Mouse (Mus musculus) intestine, embryonic 15.5 days (tissue): Measurements from ENCODE around the gene Ccl25. TPM values are rescaled to one million over a fixed set of nuclear protein-coding genes. Genes with fewer than 3 reads are reported as not detected.

ENCODE experiments used
- ATAC-seq: fragments of 200-750 bp; cut with Nextera tagmentation; 2 replicates; pipeline ENCODE4 v1.8.0; 2017; ENCODE audit warnings: moderate TSS enrichment, moderate library complexity
- H3K27ac ChIP-seq: fragments of 300-500 bp; sonication (generic); 2 replicates; pipeline ENCODE4 v1.5.1; 2015; ENCODE audit warnings: mild to moderate bottlenecking, inconsistent platforms
- H3K27me3 ChIP-seq: fragments of 300-500 bp; sonication (generic); replicated peaks from 2 replicates; pipeline ENCODE4 v1.6.1; 2015; ENCODE audit warnings: inconsistent platforms
- H3K36me3 ChIP-seq: fragments of 300-500 bp; sonication (generic); 2 replicates; pipeline ENCODE4 v1.6.1; 2015; ENCODE audit warnings: inconsistent platforms
- H3K4me1 ChIP-seq: fragments of 300-500 bp; sonication (generic); replicated peaks from 2 replicates; pipeline ENCODE4 v1.6.1; 2015; ENCODE audit warnings: inconsistent platforms
- H3K4me2 ChIP-seq: fragments of 300-500 bp; sonication (generic); replicated peaks from 2 replicates; pipeline ENCODE4 v1.6.1; 2015; ENCODE audit warnings: mild to moderate bottlenecking, inconsistent platforms
- H3K4me3 ChIP-seq: fragments of 300-500 bp; sonication (generic); replicated peaks from 2 replicates; pipeline ENCODE4 v1.5.1; 2015; ENCODE audit warnings: inconsistent platforms
- H3K9ac ChIP-seq: fragments of 300-500 bp; sonication (generic); 2 replicates; pipeline ENCODE4 v1.6.1; 2015; ENCODE audit warnings: inconsistent platforms
- H3K9me3 ChIP-seq: fragments of 300-500 bp; sonication (generic); 2 replicates; pipeline ENCODE4 v1.6.1; 2016; ENCODE audit warnings: inconsistent platforms
- WGBS: fragments of 180-500 bp; shearing (Covaris S2); methylation state at CpG from one replicate; pipeline ENCODE4 v1.1.7; 2015; 5-methylcytosine and 5-hydroxymethylcytosine counted together
- polyA plus RNA-seq: library from polyadenylated mRNA; unstranded; fragments of >200 nt; fragmentation: Nextera tagmentation; extraction: Ambion mirVana; gene quantifications from 2 replicates; pipeline ENCODE4 v1.2.1, GENCODE M21; 2015

The Ccl25 gene
- polyA plus RNA-seq, 1 experiment from 2014 or later: 88.5 TPM

- Histone ChIP-seq H3K9ac (no peak overlapping the region), H3K4me2 (no peak overlapping the region), H3K27ac (no peak overlapping the region), H3K4me3 (no peak overlapping the region), H3K4me1 (peaks cover 25% of the 10 kb centered on the region), H3K27me3 (no peaks in the 10 kb centered on the region), H3K36me3 (0 out of 2 replicates have a peak, but pooled peaks cover 4% of the 10 kb centered on the region), H3K9me3 (no peaks in the 10 kb centered on the region)
- WGBS: 77% methylated on average over 2 of the region's 2 CpGs
- ATAC-seq: no peak
Observed at GRCm38 (mm10) chr8:4318796-4319572, 6.0 kb upstream of the Ccl25 start.

- no peak overlapping the region for H3K9ac ChIP-seq
- 94% methylated on average over 11 of the region's 11 CpGs for WGBS
- no peak overlapping the region for H3K4me2 ChIP-seq
- no peak for ATAC-seq
- peaks cover 25% of the 10 kb centered on the region for H3K4me1 ChIP-seq
- H3K27me3 ChIP-seq: no peaks in the 10 kb centered on the region
- no peak overlapping the region for H3K27ac ChIP-seq
- H3K9me3 ChIP-seq: no peaks in the 10 kb centered on the region
- 0 out of 2 replicates have a peak, but pooled peaks cover 4% of the 10 kb centered on the region for H3K36me3 ChIP-seq
- H3K4me3 ChIP-seq: no peak overlapping the region
Observed at GRCm38 (mm10) chr8:4319573-4319872, 5.5 kb upstream of the Ccl25 start.

GRCm38 (mm10) chr8:4320404-4320803 is 4.6 kb upstream of the Ccl25 start:
- Histone ChIP-seq H3K27me3 (no peaks in the 10 kb centered on the region), H3K27ac (no peak overlapping the region), H3K4me1 (peaks cover 25% of the 10 kb centered on the region), H3K9ac (no peak overlapping the region), H3K36me3 (0 out of 2 replicates have a peak, but pooled peaks cover 4% of the 10 kb centered on the region), H3K4me2 (no peak overlapping the region), H3K9me3 (no peaks in the 10 kb centered on the region), H3K4me3 (no peak overlapping the region)
- 86% methylated on average over 1 of the region's 1 CpGs for WGBS
- ATAC-seq: no peak

GRCm38 (mm10) chr8:4321031-4321430 is 4.0 kb upstream of the Ccl25 start:
- no peak overlapping the region for H3K4me2 ChIP-seq
- H3K27me3 ChIP-seq: no peaks in the 10 kb centered on the region
- H3K9ac ChIP-seq: no peak overlapping the region
- H3K9me3 ChIP-seq: no peaks in the 10 kb centered on the region
- H3K27ac ChIP-seq: no peak overlapping the region
- H3K36me3 ChIP-seq: 0 out of 2 replicates have a peak, but pooled peaks cover 4% of the 10 kb centered on the region
- 73% methylated on average over 2 of the region's 2 CpGs for WGBS
- ATAC-seq: no peak
- peaks cover 29% of the 10 kb centered on the region for H3K4me1 ChIP-seq
- no peak overlapping the region for H3K4me3 ChIP-seq

GRCm38 (mm10) chr8:4322470-4322869 is 2.5 kb upstream of the Ccl25 start:
- no peak overlapping the region for H3K4me3 ChIP-seq
- H3K4me1 ChIP-seq: peaks cover 31% of the 10 kb centered on the region
- H3K27me3 ChIP-seq: no peaks in the 10 kb centered on the region
- no peak overlapping the region for H3K9ac ChIP-seq
- H3K36me3 ChIP-seq: 0 out of 2 replicates have a peak, but pooled peaks cover 4% of the 10 kb centered on the region
- H3K9me3 ChIP-seq: no peaks in the 10 kb centered on the region
- 34% methylated on average over 2 of the region's 2 CpGs for WGBS
- H3K27ac ChIP-seq: no peak overlapping the region
- H3K4me2 ChIP-seq: 0 out of 2 replicates have a peak overlapping the region, but pooled peaks have one; percentile 77
- no peak for ATAC-seq

- no peaks in the 10 kb centered on the region for H3K27me3 ChIP-seq
- no peak overlapping the region for H3K27ac ChIP-seq
- no peak for ATAC-seq
- H3K36me3 ChIP-seq: peaks cover 16% of the 10 kb centered on the region
- H3K9ac ChIP-seq: peak overlapping the region; percentile 97
- no peaks in the 10 kb centered on the region for H3K9me3 ChIP-seq
- under 1% methylated on average over 6 of the region's 6 CpGs for WGBS
- peak overlapping the region; percentile 77 for H3K4me2 ChIP-seq
- peaks cover 31% of the 10 kb centered on the region for H3K4me1 ChIP-seq
- peak overlapping the region; percentile 94 for H3K4me3 ChIP-seq
Observed at GRCm38 (mm10) chr8:4323917-4324316, 1.1 kb upstream of the Ccl25 start.

GRCm38 (mm10) chr8:4324525-4324924 is 485 bp upstream of the Ccl25 start:
- Histone ChIP-seq H3K36me3 (peaks cover 16% of the 10 kb centered on the region), H3K4me2 (peak overlapping the region; percentile 77), H3K27me3 (no peaks in the 10 kb centered on the region), H3K27ac (peak overlapping the region; percentile 86), H3K9ac (peak overlapping the region; percentile 97), H3K9me3 (no peaks in the 10 kb centered on the region), H3K4me3 (peak overlapping the region; percentile 94), H3K4me1 (peaks cover 31% of the 10 kb centered on the region)
- peak; percentile 81 for ATAC-seq
- WGBS: 0% methylated on average over 42 of the region's 42 CpGs

- Histone ChIP-seq H3K4me3 (peak overlapping the region; percentile 94), H3K4me1 (peaks cover 25% of the 10 kb centered on the region), H3K9me3 (no peaks in the 10 kb centered on the region), H3K27me3 (no peaks in the 10 kb centered on the region), H3K36me3 (peaks cover 20% of the 10 kb centered on the region), H3K9ac (peak overlapping the region; percentile 65), H3K27ac (0 out of 2 replicates have a peak overlapping the region, but pooled peaks have one; percentile 85), H3K4me2 (peak overlapping the region; percentile 68)
- WGBS: 32% methylated on average over 7 of the region's 7 CpGs
- ATAC-seq: no peak
Observed at GRCm38 (mm10) chr8:4325751-4326036, 684 bp downstream of the Ccl25 start.

GRCm38 (mm10) chr8:4329000-4329399 is 4.0 kb downstream of the Ccl25 start:
- no peak for ATAC-seq
- Histone ChIP-seq H3K36me3 (peaks cover 16% of the 10 kb centered on the region), H3K4me2 (no peak overlapping the region), H3K9ac (no peak overlapping the region), H3K27me3 (no peaks in the 10 kb centered on the region), H3K4me1 (peaks cover 6% of the 10 kb centered on the region; the same call in 1 of the 2 replicates), H3K27ac (no peak overlapping the region), H3K9me3 (no peaks in the 10 kb centered on the region), H3K4me3 (no peak overlapping the region)
- WGBS: 80% methylated on average over 5 of the region's 5 CpGs

- Histone ChIP-seq H3K4me3 (no peak overlapping the region), H3K9me3 (no peaks in the 10 kb centered on the region), H3K9ac (no peak overlapping the region), H3K27me3 (no peaks in the 10 kb centered on the region), H3K36me3 (peaks cover 13% of the 10 kb centered on the region), H3K27ac (no peak overlapping the region), H3K4me2 (no peak overlapping the region), H3K4me1 (no peaks in the 10 kb centered on the region)
- 68% methylated on average over 1 of the region's 1 CpGs for WGBS
- ATAC-seq: 0 out of 2 replicates have a peak, but pooled peaks have one; percentile 55
Observed at GRCm38 (mm10) chr8:4333966-4334365, 9.0 kb downstream of the Ccl25 start.

- H3K36me3 ChIP-seq: peaks cover 9% of the 10 kb centered on the region
- 79% methylated on average over 2 of the region's 2 CpGs for WGBS
- no peak overlapping the region for H3K27ac ChIP-seq
- no peak overlapping the region for H3K4me2 ChIP-seq
- no peak for ATAC-seq
- no peak overlapping the region for H3K4me3 ChIP-seq
- no peaks in the 10 kb centered on the region for H3K9me3 ChIP-seq
- H3K27me3 ChIP-seq: no peaks in the 10 kb centered on the region
- H3K4me1 ChIP-seq: no peaks in the 10 kb centered on the region
- H3K9ac ChIP-seq: no peak overlapping the region
Observed at GRCm38 (mm10) chr8:4335678-4336077, 10.7 kb downstream of the Ccl25 start.

- Histone ChIP-seq H3K27ac (no peak overlapping the region), H3K9ac (no peak overlapping the region), H3K36me3 (peaks cover 9% of the 10 kb centered on the region; the same call in 1 of the 2 replicates), H3K4me3 (no peak overlapping the region), H3K9me3 (no peaks in the 10 kb centered on the region), H3K27me3 (no peaks in the 10 kb centered on the region), H3K4me1 (no peaks in the 10 kb centered on the region), H3K4me2 (no peak overlapping the region)
- WGBS: 80% methylated on average over 3 of the region's 3 CpGs
- no peak for ATAC-seq
Observed at GRCm38 (mm10) chr8:4340207-4340606, 15.2 kb downstream of the Ccl25 start.

GRCm38 (mm10) chr8:4347661-4348060 is 22.7 kb downstream of the Ccl25 start:
- Histone ChIP-seq H3K36me3 (no peaks in the 10 kb centered on the region), H3K27me3 (no peaks in the 10 kb centered on the region), H3K9ac (no peak overlapping the region), H3K27ac (no peak overlapping the region), H3K9me3 (no peaks in the 10 kb centered on the region), H3K4me2 (0 out of 2 replicates have a peak overlapping the region, but pooled peaks have one; percentile 6), H3K4me3 (no peak overlapping the region), H3K4me1 (peaks cover 8% of the 10 kb centered on the region; the same call in 1 of the 2 replicates)
- no peak for ATAC-seq
- 56% methylated on average over 7 of the region's 7 CpGs for WGBS
